Mouse (Mus musculus) hindbrain, embryonic 14.5 days (tissue): ENCODE data around the gene Vmn1r84. TPM values are rescaled to one million over a fixed set of nuclear protein-coding genes. Genes with fewer than 3 reads are reported as not detected.

Experiments
- ATAC-seq: fragments of 200-750 bp; cut with Nextera tagmentation; 2 replicates; pipeline ENCODE4 v1.8.0; 2017; ENCODE audit warnings: moderate number of reproducible peaks, mild to moderate bottlenecking, moderate TSS enrichment, moderate library complexity; ENCODE audit not compliant: low FRiP score
- DNase-seq: peaks from one replicate; pipeline ENCODE4 v3.0.0-alpha.2; 2015; ENCODE audit warnings: low spot score
- H3K27ac ChIP-seq: fragments of 300-500 bp; sonication (generic); 2 replicates; pipeline ENCODE4 v1.5.1; 2014; ENCODE audit warnings: mild to moderate bottlenecking, moderate library complexity
- H3K27me3 ChIP-seq: fragments of 300-500 bp; sonication (generic); 2 replicates; pipeline ENCODE4 v1.6.1; 2014; ENCODE audit warnings: mild to moderate bottlenecking, low read length, mixed read lengths; ENCODE audit not compliant: control insufficient read depth, insufficient read depth
- H3K36me3 ChIP-seq: fragments of 300-500 bp; sonication (generic); replicated peaks from 2 replicates; pipeline ENCODE4 v1.6.1; 2014; ENCODE audit not compliant: control insufficient read depth, insufficient read depth
- H3K4me1 ChIP-seq: fragments of 300-500 bp; sonication (generic); replicated peaks from 2 replicates; pipeline ENCODE4 v1.6.1; 2014; ENCODE audit warnings: antibody characterized with exemption, low read length, mixed read lengths; ENCODE audit not compliant: control insufficient read depth, insufficient read depth
- H3K4me2 ChIP-seq: fragments of 300-500 bp; sonication (generic); replicated peaks from 2 replicates; pipeline ENCODE4 v1.6.1; 2014; ENCODE audit warnings: mild to moderate bottlenecking, moderate library complexity
- H3K4me3 ChIP-seq: fragments of 300-500 bp; sonication (generic); replicated peaks from 2 replicates; pipeline ENCODE4 v1.5.1; 2014; ENCODE audit warnings: mild to moderate bottlenecking, low read length
- H3K9ac ChIP-seq: fragments of 300-500 bp; sonication (generic); 2 replicates; pipeline ENCODE4 v1.6.1; 2014
- H3K9me3 ChIP-seq: fragments of 300-500 bp; sonication (generic); 2 replicates; pipeline ENCODE4 v1.6.1; 2016; ENCODE audit warnings: low read length; ENCODE audit not compliant: control insufficient read depth
- WGBS: fragments of 180-500 bp; shearing (Covaris S2); extraction: QIAGEN DNeasy Blood & Tissue Kit; methylation state at CpG from one replicate; pipeline ENCODE4 v1.1.7; 2014; 5-methylcytosine and 5-hydroxymethylcytosine counted together
- microRNA-seq: library from miRNA; unstranded; fragments of <30 nt; microRNA quantifications from one replicate; pipeline ENCODE4, GENCODE M21; 2016
- polyA plus RNA-seq: library from polyadenylated mRNA; unstranded; fragments of >200 nt; fragmentation: Nextera tagmentation; extraction: Ambion mirVana; gene quantifications from 2 replicates; pipeline ENCODE4 v1.2.1, GENCODE M21; 2014

Gene Vmn1r84
- not detected in 2 replicates for polyA plus RNA-seq

- ATAC-seq: no peak
- WGBS: 63% methylated on average over 1 of the region's 1 CpGs
Observed at GRCm38 (mm10) chr7:12369173-12369572, at the start of gene Vmn1r84. TSS of gene Vmn1r84 (minus strand) at chr7:12369273.

DNA sequence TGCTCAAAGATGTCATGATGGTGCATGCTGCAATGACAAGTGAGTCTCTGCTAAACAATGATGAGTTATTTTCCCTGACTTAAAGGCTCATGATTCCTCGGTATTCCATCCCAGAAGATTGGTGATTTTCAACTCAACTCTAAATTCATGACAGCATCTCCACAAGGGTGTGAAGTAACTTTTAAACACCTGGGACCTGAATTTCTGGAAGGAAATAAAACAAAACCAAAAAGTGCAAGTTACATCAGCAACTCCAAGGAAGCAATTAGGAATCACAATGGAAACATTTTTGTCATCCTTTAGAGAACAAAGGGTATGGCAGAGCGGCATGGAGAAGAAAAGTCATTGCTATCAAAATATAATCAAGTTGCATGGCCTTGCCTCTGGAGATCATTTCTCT lies 39.7 kb downstream of the Vmn1r84 start, which contains the start of gene Vmn1r83:
TSS of gene Vmn1r83 (minus strand) at position 101 of the 400 bp plus-strand sequence.
- ATAC-seq (no peak), DNase-seq (no peak)
- Histone ChIP-seq H3K4me1 (no peaks in the 10 kb centered on the region), H3K4me3 (no peak within 1 kb of the TSS), H3K9me3 (peaks cover 37% of the 10 kb centered on the region), H3K27me3 (no peaks in the 10 kb centered on the region), H3K4me2 (no peak within 1 kb of the TSS), H3K27ac (no peak within 1 kb of the TSS), H3K9ac (no peak within 1 kb of the TSS), H3K36me3 (no peaks in the 10 kb centered on the region)
- WGBS: 83% methylated on average over 2 of the region's 2 CpGs

More at GRCm38 (mm10) chr7:12369173-12369572, at the start of gene Vmn1r84:
- Histone ChIP-seq H3K27me3 (no peaks in the 10 kb centered on the region), H3K4me2 (no peak within 1 kb of the TSS), H3K27ac (no peak within 1 kb of the TSS), H3K9me3 (peaks cover 10% of the 10 kb centered on the region; the same call in 1 of the 2 replicates), H3K4me1 (no peaks in the 10 kb centered on the region), H3K4me3 (no peak within 1 kb of the TSS), H3K9ac (no peak within 1 kb of the TSS), H3K36me3 (no peaks in the 10 kb centered on the region)
- no peak for DNase-seq

Small RNA genes within 50 kb of the gene (microRNA-seq; reads per million reads assigned to microRNA genes)
- gene Gm23521: not detected

Other genes with a start within 250 kb of the Vmn1r84 start
- gene Vmn1r78, start 219.0 kb downstream of the Vmn1r84 start, polyA plus RNA-seq: not detected in 2 replicates
- gene Vmn1r79, start 198.0 kb downstream of the Vmn1r84 start, polyA plus RNA-seq: not detected in 2 replicates
- gene Vmn1r80, start 180.0 kb downstream of the Vmn1r84 start, polyA plus RNA-seq: not detected in 2 replicates
- gene Vmn1r81, start 101.0 kb downstream of the Vmn1r84 start, polyA plus RNA-seq: not detected in 2 replicates
- gene Vmn1r82, start 68.8 kb downstream of the Vmn1r84 start, polyA plus RNA-seq: not detected in 2 replicates
- gene Vmn1r83, start 39.8 kb downstream of the Vmn1r84 start, polyA plus RNA-seq: not detected in 2 replicates
- 11.6 and 11.7 TPM in 2 replicates for gene Zfp551, start 53.5 kb upstream of the Vmn1r84 start, polyA plus RNA-seq
- 47.1 and 49.4 TPM in 2 replicates for gene Zfp606, start 109.0 kb upstream of the Vmn1r84 start, polyA plus RNA-seq
- gene 2900092C05Rik, start 143.2 kb upstream of the Vmn1r84 start, polyA plus RNA-seq: not detected in 2 replicates
- 0.01 TPM in 2 replicates for gene Vmn2r53, start 239.5 kb upstream of the Vmn1r84 start, polyA plus RNA-seq